Mouse (Mus musculus): Measurements from ENCODE around the gene Spert. TPM values are rescaled to one million over a fixed set of nuclear protein-coding genes. Genes with fewer than 3 reads are reported as not detected.

Gene Spert
- polyA plus RNA-seq (2015; fragmentation: Nextera tagmentation; extraction: Ambion mirVana): not detected in 2 replicates

GRCm38 (mm10) chr14:75592978-75593377, at the start of gene Spert:
Gene Spert, minus strand, starts transcription at chr14:75593116.
- H3K36me3 ChIP-seq (ENCODE audit: control insufficient read depth, insufficient read depth, low read length): no peaks in the 10 kb centered on the region
- H3K9me3 ChIP-seq (ENCODE audit: control insufficient read depth, low read length): no peaks in the 10 kb centered on the region
- no peaks in the 10 kb centered on the region for H3K4me1 ChIP-seq (replicated peaks; ENCODE audit: control insufficient read depth, insufficient read depth, low read length)
- no peak within 1 kb of the TSS for H3K4me3 ChIP-seq (ENCODE audit: low read length)
- 48% methylated on average over 3 of the region's 3 CpGs for WGBS
- no peaks in the 10 kb centered on the region for H3K27me3 ChIP-seq (ENCODE audit: control insufficient read depth, insufficient read depth, low read depth, low read length)
- no peak within 1 kb of the TSS for H3K27ac ChIP-seq (ENCODE audit: low read length)
- no peak for ATAC-seq (ENCODE audit: low read depth)
- no peak within 1 kb of the TSS for H3K9ac ChIP-seq (ENCODE audit: low read length)
- H3K4me2 ChIP-seq (ENCODE audit: low read depth, low read length): no peak within 1 kb of the TSS

- Histone ChIP-seq H3K4me2 (ENCODE audit: low read depth, low read length) (no peak within 1 kb of the TSS), H3K9me3 (ENCODE audit: control insufficient read depth, low read length) (no peaks in the 10 kb centered on the region), H3K27me3 (ENCODE audit: control insufficient read depth, insufficient read depth, low read depth, low read length) (no peaks in the 10 kb centered on the region), H3K36me3 (ENCODE audit: control insufficient read depth, insufficient read depth, low read length) (no peaks in the 10 kb centered on the region), H3K4me3 (ENCODE audit: low read length) (no peak within 1 kb of the TSS), H3K4me1 (replicated peaks; ENCODE audit: control insufficient read depth, insufficient read depth, low read length) (no peaks in the 10 kb centered on the region), H3K9ac (ENCODE audit: low read length) (no peak within 1 kb of the TSS), H3K27ac (ENCODE audit: low read length) (no peak within 1 kb of the TSS)
- peak; percentile 30; the same call in 1 of the 2 replicates for ATAC-seq (ENCODE audit: low read depth)
- WGBS: 67% methylated on average over 8 of the region's 8 CpGs
These were observed 49.2 kb upstream of the Spert start, which contains the start of gene Erich6b for GRCm38 (mm10) chr14:75642080-75642479. Gene Erich6b, plus strand, starts transcription at chr14:75642259.

- no peak overlapping the region for H3K27ac ChIP-seq (ENCODE audit: low read length)
- H3K36me3 ChIP-seq (ENCODE audit: control insufficient read depth, insufficient read depth, low read length): no peaks in the 10 kb centered on the region
- no peak for ATAC-seq (ENCODE audit: low read depth)
- no peaks in the 10 kb centered on the region for H3K9me3 ChIP-seq (ENCODE audit: control insufficient read depth, low read length)
- H3K27me3 ChIP-seq (ENCODE audit: control insufficient read depth, insufficient read depth, low read depth, low read length): no peaks in the 10 kb centered on the region
- WGBS: 53% methylated on average over 6 of the region's 6 CpGs
- H3K4me2 ChIP-seq (ENCODE audit: low read depth, low read length): no peak overlapping the region
- no peak overlapping the region for H3K4me3 ChIP-seq (ENCODE audit: low read length)
- H3K9ac ChIP-seq (ENCODE audit: low read length): no peak overlapping the region
- H3K4me1 ChIP-seq (replicated peaks; ENCODE audit: control insufficient read depth, insufficient read depth, low read length): no peaks in the 10 kb centered on the region
These were observed 48.5 kb upstream of the Spert start for GRCm38 (mm10) chr14:75641369-75641768.

- peaks cover under 1% of the 10 kb centered on the region; the same call in 1 of the 2 replicates for H3K4me1 ChIP-seq (replicated peaks; ENCODE audit: control insufficient read depth, insufficient read depth, low read length)
- H3K4me2 ChIP-seq (ENCODE audit: low read depth, low read length): no peak overlapping the region
- 70% methylated on average over 2 of the region's 2 CpGs for WGBS
- H3K9me3 ChIP-seq (ENCODE audit: control insufficient read depth, low read length): no peaks in the 10 kb centered on the region
- no peaks in the 10 kb centered on the region for H3K36me3 ChIP-seq (ENCODE audit: control insufficient read depth, insufficient read depth, low read length)
- no peak for ATAC-seq (ENCODE audit: low read depth)
- H3K9ac ChIP-seq (ENCODE audit: low read length): no peak overlapping the region
- H3K27me3 ChIP-seq (ENCODE audit: control insufficient read depth, insufficient read depth, low read depth, low read length): no peaks in the 10 kb centered on the region
- no peak overlapping the region for H3K27ac ChIP-seq (ENCODE audit: low read length)
- no peak overlapping the region for H3K4me3 ChIP-seq (ENCODE audit: low read length)
These were observed 47.9 kb upstream of the Spert start for GRCm38 (mm10) chr14:75640846-75641245.

GRCm38 (mm10) chr14:75637641-75638040, 44.7 kb upstream of the Spert start:
- no peaks in the 10 kb centered on the region for H3K27me3 ChIP-seq (ENCODE audit: control insufficient read depth, insufficient read depth, low read depth, low read length)
- WGBS: 58% methylated on average over 4 of the region's 4 CpGs
- no peak overlapping the region for H3K4me3 ChIP-seq (ENCODE audit: low read length)
- no peak overlapping the region for H3K4me2 ChIP-seq (ENCODE audit: low read depth, low read length)
- no peaks in the 10 kb centered on the region for H3K36me3 ChIP-seq (ENCODE audit: control insufficient read depth, insufficient read depth, low read length)
- ATAC-seq (ENCODE audit: low read depth): no peak
- no peak overlapping the region for H3K9ac ChIP-seq (ENCODE audit: low read length)
- H3K9me3 ChIP-seq (ENCODE audit: control insufficient read depth, low read length): no peaks in the 10 kb centered on the region
- no peak overlapping the region for H3K27ac ChIP-seq (ENCODE audit: low read length)
- peaks cover 3% of the 10 kb centered on the region; the same call in 1 of the 2 replicates for H3K4me1 ChIP-seq (replicated peaks; ENCODE audit: control insufficient read depth, insufficient read depth, low read length)

- 54% methylated on average over 7 of the region's 7 CpGs for WGBS
- H3K4me2 ChIP-seq (ENCODE audit: low read depth, low read length): no peak overlapping the region
These were observed 43.2 kb upstream of the Spert start for GRCm38 (mm10) chr14:75636107-75636506.

GRCm38 (mm10) chr14:75635350-75635749, 42.4 kb upstream of the Spert start:
- Histone ChIP-seq H3K9ac (ENCODE audit: low read length) (no peak overlapping the region), H3K36me3 (ENCODE audit: control insufficient read depth, insufficient read depth, low read length) (no peaks in the 10 kb centered on the region), H3K9me3 (ENCODE audit: control insufficient read depth, low read length) (no peaks in the 10 kb centered on the region), H3K27ac (ENCODE audit: low read length) (no peak overlapping the region; the same call in 1 of the 2 replicates), H3K4me1 (replicated peaks; ENCODE audit: control insufficient read depth, insufficient read depth, low read length) (peaks cover 3% of the 10 kb centered on the region; the same call in 1 of the 2 replicates), H3K27me3 (ENCODE audit: control insufficient read depth, insufficient read depth, low read depth, low read length) (no peaks in the 10 kb centered on the region), H3K4me2 (ENCODE audit: low read depth, low read length) (no peak overlapping the region; the same call in 1 of the 2 replicates), H3K4me3 (ENCODE audit: low read length) (no peak overlapping the region)
- ATAC-seq (ENCODE audit: low read depth): peak; percentile 83
- 52% methylated on average over 12 of the region's 12 CpGs for WGBS

More at GRCm38 (mm10) chr14:75636107-75636506, 43.2 kb upstream of the Spert start:
- no peaks in the 10 kb centered on the region for H3K36me3 ChIP-seq (ENCODE audit: control insufficient read depth, insufficient read depth, low read length)
- H3K9ac ChIP-seq (ENCODE audit: low read length): no peak overlapping the region
- H3K27ac ChIP-seq (ENCODE audit: low read length): no peak overlapping the region
- H3K27me3 ChIP-seq (ENCODE audit: control insufficient read depth, insufficient read depth, low read depth, low read length): no peaks in the 10 kb centered on the region
- H3K4me3 ChIP-seq (ENCODE audit: low read length): no peak overlapping the region
- ATAC-seq (ENCODE audit: low read depth): peak; percentile 27; the same call in 1 of the 2 replicates
- H3K4me1 ChIP-seq (replicated peaks; ENCODE audit: control insufficient read depth, insufficient read depth, low read length): peaks cover 3% of the 10 kb centered on the region; the same call in 1 of the 2 replicates
- H3K9me3 ChIP-seq (ENCODE audit: control insufficient read depth, low read length): no peaks in the 10 kb centered on the region

GRCm38 (mm10) chr14:75628870-75629269, 36.0 kb upstream of the Spert start:
- Histone ChIP-seq H3K27me3 (ENCODE audit: control insufficient read depth, insufficient read depth, low read depth, low read length) (no peaks in the 10 kb centered on the region), H3K9ac (ENCODE audit: low read length) (no peak overlapping the region), H3K36me3 (ENCODE audit: control insufficient read depth, insufficient read depth, low read length) (no peaks in the 10 kb centered on the region), H3K4me3 (ENCODE audit: low read length) (no peak overlapping the region), H3K4me2 (ENCODE audit: low read depth, low read length) (no peak overlapping the region), H3K4me1 (replicated peaks; ENCODE audit: control insufficient read depth, insufficient read depth, low read length) (no peaks in the 10 kb centered on the region), H3K27ac (ENCODE audit: low read length) (no peak overlapping the region), H3K9me3 (ENCODE audit: control insufficient read depth, low read length) (no peaks in the 10 kb centered on the region)
- WGBS: 80% methylated on average over 8 of the region's 8 CpGs
- ATAC-seq (ENCODE audit: low read depth): no peak

GRCm38 (mm10) chr14:75622984-75623383, 30.1 kb upstream of the Spert start:
- Histone ChIP-seq H3K4me3 (ENCODE audit: low read length) (no peak overlapping the region), H3K4me1 (replicated peaks; ENCODE audit: control insufficient read depth, insufficient read depth, low read length) (no peaks in the 10 kb centered on the region), H3K27me3 (ENCODE audit: control insufficient read depth, insufficient read depth, low read depth, low read length) (no peaks in the 10 kb centered on the region), H3K27ac (ENCODE audit: low read length) (no peak overlapping the region), H3K9me3 (ENCODE audit: control insufficient read depth, low read length) (no peaks in the 10 kb centered on the region), H3K36me3 (ENCODE audit: control insufficient read depth, insufficient read depth, low read length) (no peaks in the 10 kb centered on the region), H3K9ac (ENCODE audit: low read length) (no peak overlapping the region), H3K4me2 (ENCODE audit: low read depth, low read length) (no peak overlapping the region)
- ATAC-seq (ENCODE audit: low read depth): no peak
- WGBS: 73% methylated on average over 7 of the region's 7 CpGs

GRCm38 (mm10) chr14:75616375-75616774, 23.5 kb upstream of the Spert start:
- no peak overlapping the region for H3K27ac ChIP-seq (ENCODE audit: low read length)
- 67% methylated on average over 6 of the region's 6 CpGs for WGBS
- no peak overlapping the region for H3K4me3 ChIP-seq (ENCODE audit: low read length)
- no peaks in the 10 kb centered on the region for H3K4me1 ChIP-seq (replicated peaks; ENCODE audit: control insufficient read depth, insufficient read depth, low read length)
- no peaks in the 10 kb centered on the region for H3K36me3 ChIP-seq (ENCODE audit: control insufficient read depth, insufficient read depth, low read length)
- H3K9ac ChIP-seq (ENCODE audit: low read length): no peak overlapping the region
- no peak overlapping the region for H3K4me2 ChIP-seq (ENCODE audit: low read depth, low read length)
- no peak for ATAC-seq (ENCODE audit: low read depth)
- no peaks in the 10 kb centered on the region for H3K9me3 ChIP-seq (ENCODE audit: control insufficient read depth, low read length)
- H3K27me3 ChIP-seq (ENCODE audit: control insufficient read depth, insufficient read depth, low read depth, low read length): no peaks in the 10 kb centered on the region
